Mouse (Mus musculus): ENCODE data around the gene Cenpv.

GRCm38 (mm10) chr11:62550727-62551225 is 11.7 kb upstream of the Cenpv start, which contains the start of gene Ubb:
- TF ChIP-seq CTCF (IDR thresholded peaks at IDR 0.05; ENCODE audit: low read depth) (no peak), EP300 (IDR thresholded peaks at IDR 0.05; ENCODE audit: low read depth) (no peak)
